12 mouse cellular contexts compared by ENCODE assay signal in the genomic region with DNA sequence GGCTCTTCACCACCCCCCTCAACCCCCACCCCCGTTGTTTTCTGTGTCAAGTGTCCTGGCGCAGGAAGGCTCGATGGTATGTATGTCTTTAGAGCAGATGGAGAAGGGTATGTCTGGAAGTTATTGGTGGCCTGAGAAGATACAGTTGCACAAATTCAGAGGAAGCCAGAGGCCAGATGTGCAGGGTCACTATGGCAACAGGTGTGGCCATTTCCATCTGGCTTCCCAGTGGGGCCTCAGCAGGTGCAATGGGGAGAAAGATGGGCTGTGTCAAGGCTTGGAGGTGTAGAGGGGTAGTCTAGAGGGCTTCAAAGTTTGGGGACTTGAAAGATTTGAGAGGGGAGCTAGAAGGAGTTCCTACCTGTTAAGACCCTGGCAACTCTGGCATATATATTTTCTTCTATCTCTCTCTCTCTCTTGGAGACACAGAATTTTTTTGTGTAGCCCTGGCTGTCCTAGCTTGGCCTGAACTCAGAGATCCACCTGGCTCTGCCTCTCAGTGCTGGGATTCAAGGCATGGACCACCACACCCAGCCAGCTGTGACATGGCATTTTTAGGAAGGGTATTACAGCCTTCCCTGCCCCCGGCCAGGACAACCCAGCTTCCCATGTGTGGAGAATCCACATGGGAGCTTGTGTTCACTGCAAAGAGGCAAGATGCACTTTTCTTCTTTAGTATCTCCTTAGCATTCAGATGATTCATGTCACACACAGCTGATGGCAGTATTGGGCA.
A peak's percentile ranks its signal among the peaks of the same experiment; 100 is the strongest.
DNase-seq lines count a peak whose midpoint lies in the region; ATAC-seq and TF ChIP-seq lines count a peak whose summit lies in the region.
"Had no signal": no experiment of that assay in that cellular context is flagged by ENCODE, and none has a peak within 500 bp of the region (broad histone marks: within the 10 kb centered on the region; RNA-seq: fewer than 3 reads in every experiment).

No protein-coding gene starts in this region.

- H3K36me3 ChIP-seq in heart, adult 2 months (ENCODE audit: control insufficient read depth, insufficient read depth, low read length): no peaks in the 10 kb centered on the region
- no peaks in the 10 kb centered on the region for H3K36me3 ChIP-seq in kidney, embryonic 16.5 days (ENCODE audit: insufficient read depth, low read length)
- no peaks in the 10 kb centered on the region for H3K36me3 ChIP-seq in heart, embryonic 16.5 days (ENCODE audit: control insufficient read depth, insufficient read depth)
- no peaks in the 10 kb centered on the region for H3K36me3 ChIP-seq in neural tube, embryonic 15.5 days
- no peaks in the 10 kb centered on the region for H3K36me3 ChIP-seq in liver, embryonic 11.5 days (ENCODE audit: control insufficient read depth, insufficient read depth, low read length)
- H3K36me3 ChIP-seq: hindbrain, embryonic 13.5 days had no signal

- H3K4me1 ChIP-seq in heart, adult 2 months (ENCODE audit: control insufficient read depth, insufficient read depth, low read length): peaks cover 10% of the 10 kb centered on the region
- peaks cover 22% of the 10 kb centered on the region for H3K4me1 ChIP-seq in kidney, embryonic 16.5 days (ENCODE audit: insufficient read depth, low read length)
- peaks cover 32% of the 10 kb centered on the region for H3K4me1 ChIP-seq in heart, embryonic 16.5 days (ENCODE audit: control insufficient read depth, insufficient read depth, low read length)
- H3K4me1 ChIP-seq in neural tube, embryonic 15.5 days: peaks cover 46% of the 10 kb centered on the region
- H3K4me1 ChIP-seq in liver, embryonic 11.5 days (replicated peaks; ENCODE audit: control insufficient read depth, insufficient read depth, low read length): no peaks in the 10 kb centered on the region; the same call in 1 of the 2 replicates

- DNase-seq in heart, adult 2 months: no peak
- DNase-seq in heart, postnatal 14 days: no peak
- no peak for DNase-seq in kidney, adult 18-20 months
- DNase-seq in liver, embryonic 11.5 days (ENCODE audit: low spot score): no peak
- DNase-seq in adrenal gland, postnatal 4 days (ENCODE audit: low spot score in 2 of 2): no peak
- DNase-seq: cerebellum, adult 18-20 months; kidney, adult 2 months; thymus, adult 18-20 months had no signal

- intact Hi-C loops in heart, adult 2 months (cut with DNase I): loop anchor here (2.0 to 5.0 kb wide), 3 partner anchors 42 to 67 kb away; no protein-coding TSS in a partner anchor
- intact Hi-C loops in heart, postnatal 14 days (cut with DNase I): no loop called here

- peak overlapping the region; percentile 41; the same call in 1 of the 2 replicates for H3K4me2 ChIP-seq in kidney, embryonic 16.5 days (replicated peaks; ENCODE audit: low read depth, low read length)
- peak overlapping the region; percentile 64 for H3K4me2 ChIP-seq in heart, embryonic 16.5 days (ENCODE audit: low read depth, low read length)
- H3K4me2 ChIP-seq in neural tube, embryonic 15.5 days: peak overlapping the region; percentile 32; the same call in 1 of the 2 replicates
- H3K4me2 ChIP-seq in liver, embryonic 11.5 days: no peak overlapping the region

- no peak for ATAC-seq in kidney, embryonic 16.5 days (ENCODE audit: low FRiP score, low TSS enrichment)
- no peak for ATAC-seq in heart, embryonic 16.5 days (replicated peaks; ENCODE audit: extremely low read depth, insufficient read depth, low FRiP score)
- no peak for ATAC-seq in neural tube, embryonic 15.5 days (ENCODE audit: low FRiP score)
- no peak for ATAC-seq in liver, embryonic 11.5 days (replicated peaks; ENCODE audit: low FRiP score)

- no peak for TF ChIP-seq EP300 in heart, adult 2 months (IDR thresholded peaks at IDR 0.05; ENCODE audit: insufficient read depth, low read depth, low read length)

- H3K9me3 ChIP-seq in kidney, embryonic 16.5 days (ENCODE audit: low read length): no peaks in the 10 kb centered on the region
- no peaks in the 10 kb centered on the region for H3K9me3 ChIP-seq in heart, embryonic 16.5 days (replicated peaks; ENCODE audit: control insufficient read depth, low read length)
- H3K9me3 ChIP-seq in neural tube, embryonic 15.5 days (replicated peaks): no peaks in the 10 kb centered on the region
- H3K9me3 ChIP-seq in liver, embryonic 11.5 days (ENCODE audit: control insufficient read depth, low read length): no peaks in the 10 kb centered on the region
- H3K9me3 ChIP-seq: hindbrain, embryonic 13.5 days had no signal

- WGBS in heart, adult 2 months: 61% methylated on average over 4 of the region's 4 CpGs
- WGBS in kidney, embryonic 16.5 days: 39% methylated on average over 4 of the region's 4 CpGs
- 59% methylated on average over 4 of the region's 4 CpGs for whole genome bisulfite sequencing in heart, embryonic 16.5 days
- WGBS in neural tube, embryonic 15.5 days: 35% methylated on average over 4 of the region's 4 CpGs
- 70% methylated on average over 4 of the region's 4 CpGs for WGBS in liver, embryonic 11.5 days

- no peaks in the 10 kb centered on the region for H3K27me3 ChIP-seq in heart, adult 2 months (ENCODE audit: control insufficient read depth, insufficient read depth, low read length)
- H3K27me3 ChIP-seq in kidney, embryonic 16.5 days (ENCODE audit: insufficient read depth, low read length): no peaks in the 10 kb centered on the region
- H3K27me3 ChIP-seq in heart, embryonic 16.5 days (ENCODE audit: control insufficient read depth, insufficient read depth, low read length): no peaks in the 10 kb centered on the region
- H3K27me3 ChIP-seq in neural tube, embryonic 15.5 days (replicated peaks): no peaks in the 10 kb centered on the region
- no peaks in the 10 kb centered on the region for H3K27me3 ChIP-seq in liver, embryonic 11.5 days (replicated peaks; ENCODE audit: control insufficient read depth, insufficient read depth, low read length)
- H3K27me3 ChIP-seq: hindbrain, embryonic 13.5 days had no signal

- TF ChIP-seq CTCF in heart, adult 2 months (IDR thresholded peaks at IDR 0.05): no peak

- no peak overlapping the region for H3K4me3 ChIP-seq in heart, adult 2 months
- no peak overlapping the region for H3K4me3 ChIP-seq in kidney, embryonic 16.5 days (ENCODE audit: low read length)
- H3K4me3 ChIP-seq in heart, embryonic 16.5 days (ENCODE audit: low read length): peak overlapping the region; percentile 33
- no peak overlapping the region for H3K4me3 ChIP-seq in neural tube, embryonic 15.5 days (replicated peaks)
- no peak overlapping the region for H3K4me3 ChIP-seq in liver, embryonic 11.5 days (ENCODE audit: low read depth, low read length)
- H3K4me3 ChIP-seq: hindbrain, embryonic 13.5 days had no signal

- no peak overlapping the region for H3K9ac ChIP-seq in heart, adult 2 months (ENCODE audit: low read depth, low read length)
- H3K9ac ChIP-seq in kidney, embryonic 16.5 days (replicated peaks; ENCODE audit: low read length): no peak overlapping the region
- H3K9ac ChIP-seq in heart, embryonic 16.5 days (ENCODE audit: low read length): peak overlapping the region; percentile 65; the same call in 1 of the 2 replicates
- no peak overlapping the region for H3K9ac ChIP-seq in neural tube, embryonic 15.5 days (replicated peaks)
- H3K9ac ChIP-seq in liver, embryonic 11.5 days (ENCODE audit: low read depth, low read length): no peak overlapping the region

- no peak for TF ChIP-seq POLR2A in heart, adult 2 months (IDR thresholded peaks at IDR 0.05; ENCODE audit: insufficient read depth, low read depth, low read length)

- H3K79me2 ChIP-seq in heart, adult 2 months (replicated peaks; ENCODE audit: control insufficient read depth, insufficient read depth, low read length): no peaks in the 10 kb centered on the region

- H3K27ac ChIP-seq in heart, adult 2 months: peak overlapping the region; percentile 57; the same call in 1 of the 2 replicates
- H3K27ac ChIP-seq in kidney, embryonic 16.5 days (ENCODE audit: low read length): no peak overlapping the region
- peak overlapping the region; percentile 89 for H3K27ac ChIP-seq in heart, embryonic 16.5 days (ENCODE audit: low read length)
- H3K27ac ChIP-seq in neural tube, embryonic 15.5 days (replicated peaks): no peak overlapping the region
- no peak overlapping the region for H3K27ac ChIP-seq in liver, embryonic 11.5 days (ENCODE audit: low read depth, low read length)
- H3K27ac ChIP-seq: hindbrain, embryonic 13.5 days had no signal

Comparison
In these comparisons a context has a peak if more than half of its experiments do, and no peak if none do; other contexts are left out.
1. H3K27ac ChIP-seq: peak in heart, adult 2 months (single experiment) and heart, embryonic 16.5 days (single experiment); none in kidney, embryonic 16.5 days (single experiment), neural tube, embryonic 15.5 days (single experiment) and liver, embryonic 11.5 days (single experiment).